Mouse (Mus musculus): ENCODE measurements around the gene Zc3h12d. TPM values are rescaled to one million over a fixed set of nuclear protein-coding genes. Genes with fewer than 3 reads are reported as not detected.

Gene Zc3h12d
- polyA plus RNA-seq (2015; fragmentation: Nextera tagmentation; extraction: Ambion mirVana), result 0.71 and 1.2 TPM in 2 replicates

DNA sequence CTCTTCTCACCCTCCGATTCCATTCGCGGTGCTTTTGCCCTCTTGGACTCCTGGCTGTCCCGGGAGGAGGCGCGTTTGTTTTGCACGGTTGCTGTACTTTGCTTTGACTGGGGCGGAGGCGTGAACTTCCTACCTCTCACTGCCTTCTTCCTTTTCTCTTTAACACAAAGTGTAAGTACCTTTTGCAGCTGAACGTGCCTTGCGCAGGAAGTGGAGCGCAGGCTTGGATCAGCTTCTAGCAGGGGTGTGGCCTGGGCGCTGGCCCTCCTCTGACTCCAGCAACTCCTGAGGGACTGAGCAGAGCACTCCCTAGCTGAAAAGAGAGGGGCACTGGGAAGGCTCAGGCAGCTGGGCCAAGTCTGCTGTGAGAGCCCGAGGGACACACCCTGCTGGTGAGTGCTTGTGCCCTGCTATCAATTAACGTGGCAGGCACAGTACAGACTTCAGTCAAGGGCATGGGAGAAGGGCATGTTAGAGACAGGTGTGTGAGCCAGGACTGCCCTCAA is at the start of gene Zc3h12d:
TSS of gene Zc3h12d (plus strand) at position 300 of the 506 bp plus-strand sequence.
- Histone ChIP-seq H3K9ac (ENCODE audit: low read depth, low read length) (no peak within 1 kb of the TSS; the same call in 1 of the 2 replicates), H3K9me3 (replicated peaks; ENCODE audit: control insufficient read depth, low read length) (no peaks in the 10 kb centered on the region), H3K4me2 (ENCODE audit: low read depth, low read length) (peak within 1 kb of the TSS; percentile 46), H3K4me3 (ENCODE audit: low read depth, low read length) (peak within 1 kb of the TSS; percentile 40), H3K27ac (ENCODE audit: low read length) (peak within 1 kb of the TSS; percentile 67), H3K36me3 (ENCODE audit: control insufficient read depth, insufficient read depth) (no peaks in the 10 kb centered on the region), H3K27me3 (ENCODE audit: control insufficient read depth, insufficient read depth, low read depth, low read length) (no peaks in the 10 kb centered on the region), H3K4me1 (ENCODE audit: control insufficient read depth, low read depth, low read length) (peaks cover 5% of the 10 kb centered on the region)
- peak; percentile 72 for ATAC-seq (ENCODE audit: low read depth)
- WGBS (ENCODE audit: insufficient replicate concordance), result 4% methylated on average over 15 of the region's 15 CpGs

DNA sequence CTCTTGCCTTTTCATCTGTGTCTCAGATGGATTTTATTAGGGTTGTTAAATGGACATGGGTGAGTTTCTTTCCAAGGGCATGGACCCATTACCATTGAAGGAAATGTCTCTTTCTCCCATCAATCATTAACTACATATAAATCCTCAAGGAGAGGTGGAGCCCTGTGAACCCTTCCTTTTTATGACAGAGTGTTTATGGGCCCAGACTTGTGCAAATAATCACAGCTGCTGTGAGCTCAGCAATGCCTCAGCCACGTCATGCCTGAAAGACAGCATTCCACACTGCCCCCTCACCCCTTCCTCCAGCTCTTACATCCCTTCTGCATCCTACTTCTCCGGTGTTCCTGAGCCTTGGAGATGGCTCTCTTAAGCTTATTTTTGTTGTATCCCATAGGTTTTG is 45.0 kb upstream of the Zc3h12d start:
- no peak overlapping the region for H3K4me2 ChIP-seq (ENCODE audit: low read depth, low read length)
- no peak for ATAC-seq (ENCODE audit: low read depth)
- H3K4me3 ChIP-seq (ENCODE audit: low read depth, low read length), result no peak overlapping the region
- 52% methylated on average over 2 of the region's 2 CpGs for WGBS (ENCODE audit: insufficient replicate concordance)
- H3K27ac ChIP-seq (ENCODE audit: low read length), result no peak overlapping the region
- H3K27me3 ChIP-seq (ENCODE audit: control insufficient read depth, insufficient read depth, low read depth, low read length), result no peaks in the 10 kb centered on the region
- H3K9me3 ChIP-seq (replicated peaks; ENCODE audit: control insufficient read depth, low read length), result no peaks in the 10 kb centered on the region
- H3K4me1 ChIP-seq (ENCODE audit: control insufficient read depth, low read depth, low read length), result peaks cover 3% of the 10 kb centered on the region; the same call in 1 of the 2 replicates
- H3K9ac ChIP-seq (ENCODE audit: low read depth, low read length), result no peak overlapping the region
- H3K36me3 ChIP-seq (ENCODE audit: control insufficient read depth, insufficient read depth), result peaks cover 7% of the 10 kb centered on the region

DNA sequence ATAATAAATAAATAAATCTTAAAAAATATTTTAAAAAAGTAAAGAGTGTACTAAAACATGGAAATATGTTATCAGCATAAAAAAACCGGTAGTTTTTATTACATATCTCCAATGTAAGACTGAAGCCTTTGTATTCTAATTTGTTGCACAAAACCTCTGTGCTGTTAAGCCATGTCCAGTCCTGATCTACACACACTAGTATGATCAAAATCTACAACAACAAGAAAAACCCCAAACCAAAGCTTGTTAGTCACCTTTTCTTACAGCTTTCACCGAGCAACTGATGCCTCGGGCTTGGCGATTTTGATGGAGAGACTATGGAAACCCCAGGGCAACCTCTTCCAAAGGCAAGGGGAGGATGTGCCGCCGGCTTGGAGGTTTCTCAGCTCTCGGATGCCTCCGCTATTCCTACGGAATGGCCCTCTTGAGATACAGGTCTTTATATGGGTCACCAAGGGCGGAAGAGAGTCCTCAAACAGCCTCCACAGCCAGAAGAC is 40.0 kb upstream of the Zc3h12d start:
- H3K4me2 ChIP-seq (ENCODE audit: low read depth, low read length), result peak overlapping the region; percentile 62
- peaks cover 18% of the 10 kb centered on the region for H3K36me3 ChIP-seq (ENCODE audit: control insufficient read depth, insufficient read depth)
- no peaks in the 10 kb centered on the region for H3K9me3 ChIP-seq (replicated peaks; ENCODE audit: control insufficient read depth, low read length)
- H3K27me3 ChIP-seq (ENCODE audit: control insufficient read depth, insufficient read depth, low read depth, low read length), result no peaks in the 10 kb centered on the region
- H3K9ac ChIP-seq (ENCODE audit: low read depth, low read length), result peak overlapping the region; percentile 84
- ATAC-seq (ENCODE audit: low read depth), result peak; percentile 3; the same call in 1 of the 2 replicates
- H3K27ac ChIP-seq (ENCODE audit: low read length), result peak overlapping the region; percentile 85
- H3K4me1 ChIP-seq (ENCODE audit: control insufficient read depth, low read depth, low read length), result peaks cover 7% of the 10 kb centered on the region
- peak overlapping the region; percentile 83 for H3K4me3 ChIP-seq (ENCODE audit: low read depth, low read length)
- WGBS (ENCODE audit: insufficient replicate concordance), result 0% methylated on average over 10 of the region's 10 CpGs

GRCm38 (mm10) chr10:7792751-7793385 is 39.4 kb upstream of the Zc3h12d start, which contains the start of the genes Ginm1 and Ppil4:
TSS of gene Ginm1 (minus strand) at chr10:7792824.
TSS of gene Ppil4 (plus strand) at chr10:7792891.
- Histone ChIP-seq H3K9me3 (replicated peaks; ENCODE audit: control insufficient read depth, low read length) (no peaks in the 10 kb centered on the region), H3K27ac (ENCODE audit: low read length) (peak within 1 kb of the TSS; percentile 85), H3K36me3 (ENCODE audit: control insufficient read depth, insufficient read depth) (peaks cover 24% of the 10 kb centered on the region), H3K4me3 (ENCODE audit: low read depth, low read length) (peak within 1 kb of the TSS; percentile 83), H3K4me1 (ENCODE audit: control insufficient read depth, low read depth, low read length) (peaks cover 7% of the 10 kb centered on the region), H3K27me3 (ENCODE audit: control insufficient read depth, insufficient read depth, low read depth, low read length) (no peaks in the 10 kb centered on the region), H3K4me2 (ENCODE audit: low read depth, low read length) (peak within 1 kb of the TSS; percentile 79), H3K9ac (ENCODE audit: low read depth, low read length) (peak within 1 kb of the TSS; percentile 84)
- 0% methylated on average over 52 of the region's 52 CpGs for WGBS (ENCODE audit: insufficient replicate concordance)
- peak; percentile 97 for ATAC-seq (ENCODE audit: low read depth)

DNA sequence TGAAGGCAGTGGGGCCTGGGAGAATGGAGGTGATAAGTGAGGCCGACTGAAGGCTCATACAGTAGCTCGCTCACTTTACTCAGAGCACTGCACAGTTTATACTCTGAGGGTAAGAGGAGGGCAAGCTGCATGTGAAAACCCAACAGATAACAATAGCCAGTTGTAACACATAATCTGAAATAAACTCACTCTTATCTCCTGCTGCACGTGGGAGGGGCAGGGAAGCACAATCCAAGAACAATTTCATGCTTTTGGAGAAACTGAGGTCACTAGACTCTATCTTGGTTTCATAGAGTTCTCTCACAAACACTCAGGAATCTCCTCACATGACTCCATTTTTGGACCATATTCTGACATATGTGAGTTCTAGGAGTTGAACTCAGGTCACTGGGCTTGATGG is 31.0 kb upstream of the Zc3h12d start:
- no peak overlapping the region for H3K27ac ChIP-seq (ENCODE audit: low read length)
- no peak overlapping the region for H3K9ac ChIP-seq (ENCODE audit: low read depth, low read length)
- ATAC-seq (ENCODE audit: low read depth), result no peak
- H3K4me1 ChIP-seq (ENCODE audit: control insufficient read depth, low read depth, low read length), result no peaks in the 10 kb centered on the region
- no peaks in the 10 kb centered on the region for H3K9me3 ChIP-seq (replicated peaks; ENCODE audit: control insufficient read depth, low read length)
- peaks cover 71% of the 10 kb centered on the region for H3K36me3 ChIP-seq (ENCODE audit: control insufficient read depth, insufficient read depth)
- no peaks in the 10 kb centered on the region for H3K27me3 ChIP-seq (ENCODE audit: control insufficient read depth, insufficient read depth, low read depth, low read length)
- no peak overlapping the region for H3K4me2 ChIP-seq (ENCODE audit: low read depth, low read length)
- 25% methylated on average over 3 of the region's 3 CpGs for WGBS (ENCODE audit: insufficient replicate concordance)
- H3K4me3 ChIP-seq (ENCODE audit: low read depth, low read length), result no peak overlapping the region

- 74% methylated on average over 2 of the region's 2 CpGs for WGBS (ENCODE audit: insufficient replicate concordance)
- ATAC-seq (ENCODE audit: low read depth), result no peak
Observed at GRCm38 (mm10) chr10:7802519-7803140, 29.6 kb upstream of the Zc3h12d start.

DNA sequence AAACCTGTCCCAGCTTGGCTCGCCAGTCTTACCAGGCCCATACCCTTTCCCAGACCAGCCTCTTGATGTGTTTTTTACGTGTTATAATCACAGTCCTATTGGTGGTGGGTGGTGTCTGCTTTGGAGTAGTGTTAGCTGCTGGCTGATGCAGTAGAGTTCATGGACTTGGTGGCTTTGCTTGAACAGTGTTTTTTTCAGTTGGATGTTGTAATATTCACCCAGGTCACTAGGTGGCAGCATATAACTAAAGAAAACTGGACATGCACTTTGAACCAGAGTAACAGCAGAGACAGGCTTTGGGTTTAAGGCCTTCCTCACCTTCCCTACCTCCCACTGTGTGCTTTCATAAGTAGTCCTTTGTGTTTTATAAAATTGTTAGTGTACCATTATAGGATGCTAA is 22.3 kb upstream of the Zc3h12d start:
- WGBS (ENCODE audit: insufficient replicate concordance), result 36% methylated on average over 2 of the region's 2 CpGs
- no peak for ATAC-seq (ENCODE audit: low read depth)
- Histone ChIP-seq H3K9ac (ENCODE audit: low read depth, low read length) (no peak overlapping the region), H3K27ac (ENCODE audit: low read length) (no peak overlapping the region), H3K4me3 (ENCODE audit: low read depth, low read length) (no peak overlapping the region), H3K36me3 (ENCODE audit: control insufficient read depth, insufficient read depth) (peaks cover 25% of the 10 kb centered on the region), H3K9me3 (replicated peaks; ENCODE audit: control insufficient read depth, low read length) (no peaks in the 10 kb centered on the region), H3K4me2 (ENCODE audit: low read depth, low read length) (no peak overlapping the region), H3K27me3 (ENCODE audit: control insufficient read depth, insufficient read depth, low read depth, low read length) (no peaks in the 10 kb centered on the region), H3K4me1 (ENCODE audit: control insufficient read depth, low read depth, low read length) (no peaks in the 10 kb centered on the region)

More at GRCm38 (mm10) chr10:7802519-7803140, 29.6 kb upstream of the Zc3h12d start:
- Histone ChIP-seq H3K4me2 (ENCODE audit: low read depth, low read length) (no peak overlapping the region), H3K4me3 (ENCODE audit: low read depth, low read length) (no peak overlapping the region), H3K9me3 (replicated peaks; ENCODE audit: control insufficient read depth, low read length) (no peaks in the 10 kb centered on the region), H3K27me3 (ENCODE audit: control insufficient read depth, insufficient read depth, low read depth, low read length) (no peaks in the 10 kb centered on the region), H3K4me1 (ENCODE audit: control insufficient read depth, low read depth, low read length) (no peaks in the 10 kb centered on the region), H3K27ac (ENCODE audit: low read length) (no peak overlapping the region), H3K9ac (ENCODE audit: low read depth, low read length) (no peak overlapping the region), H3K36me3 (ENCODE audit: control insufficient read depth, insufficient read depth) (peaks cover 62% of the 10 kb centered on the region)

GRCm38 (mm10) chr10:7816476-7816875 is 15.8 kb upstream of the Zc3h12d start:
- 70% methylated on average over 2 of the region's 2 CpGs for WGBS (ENCODE audit: insufficient replicate concordance)
- Histone ChIP-seq H3K27ac (ENCODE audit: low read length) (no peak overlapping the region), H3K4me1 (ENCODE audit: control insufficient read depth, low read depth, low read length) (no peaks in the 10 kb centered on the region), H3K9ac (ENCODE audit: low read depth, low read length) (no peak overlapping the region), H3K4me3 (ENCODE audit: low read depth, low read length) (no peak overlapping the region), H3K36me3 (ENCODE audit: control insufficient read depth, insufficient read depth) (peaks cover 28% of the 10 kb centered on the region), H3K27me3 (ENCODE audit: control insufficient read depth, insufficient read depth, low read depth, low read length) (no peaks in the 10 kb centered on the region), H3K4me2 (ENCODE audit: low read depth, low read length) (no peak overlapping the region), H3K9me3 (replicated peaks; ENCODE audit: control insufficient read depth, low read length) (no peaks in the 10 kb centered on the region)
- no peak for ATAC-seq (ENCODE audit: low read depth)

- no peak for ATAC-seq (ENCODE audit: low read depth)
- H3K4me2 ChIP-seq (ENCODE audit: low read depth, low read length), result no peak overlapping the region
- peaks cover 32% of the 10 kb centered on the region for H3K36me3 ChIP-seq (ENCODE audit: control insufficient read depth, insufficient read depth)
- no peak overlapping the region for H3K4me3 ChIP-seq (ENCODE audit: low read depth, low read length)
- no peaks in the 10 kb centered on the region for H3K9me3 ChIP-seq (replicated peaks; ENCODE audit: control insufficient read depth, low read length)
- 88% methylated on average over 4 of the region's 4 CpGs for WGBS (ENCODE audit: insufficient replicate concordance)
- no peak overlapping the region for H3K9ac ChIP-seq (ENCODE audit: low read depth, low read length)
- no peak overlapping the region for H3K27ac ChIP-seq (ENCODE audit: low read length)
- H3K27me3 ChIP-seq (ENCODE audit: control insufficient read depth, insufficient read depth, low read depth, low read length), result no peaks in the 10 kb centered on the region
- no peaks in the 10 kb centered on the region for H3K4me1 ChIP-seq (ENCODE audit: control insufficient read depth, low read depth, low read length)
Observed at GRCm38 (mm10) chr10:7818676-7819075, 13.6 kb upstream of the Zc3h12d start.
